Mouse (Mus musculus) liver, adult 2 months (tissue): ENCODE measurements at regions not wholly inside any gene's neighbourhood (a gene's known extent, or its start where the extent isn't known, plus 50 kb on each side); places are given as distances from the start of the nearest gene placed in this dataset.

Experiments used
- DNase-seq: peaks from one replicate; pipeline ENCODE4 v3.0.0-alpha.2; 2011; ENCODE audit warnings: low read depth, low spot score; ENCODE audit errors: extremely low read depth
- H3K27ac ChIP-seq: fragments of 200-500 bp; replicated peaks from 2 replicates; pipeline ENCODE4 v1.5.1; 2012; ENCODE audit warnings: low read depth, mild to moderate bottlenecking, control low read depth, inconsistent platforms, low read length; ENCODE audit not compliant: insufficient read depth
- H3K27me3 ChIP-seq: fragments of 200-500 bp; 2 replicates; pipeline ENCODE4 v1.6.1; 2012; ENCODE audit warnings: mild to moderate bottlenecking, moderate library complexity, low read length, inconsistent platforms; ENCODE audit not compliant: control insufficient read depth, insufficient read depth
- H3K36me3 ChIP-seq: fragments of 200-500 bp; 2 replicates; pipeline ENCODE4 v1.6.1; 2012; ENCODE audit warnings: low read length, inconsistent platforms; ENCODE audit not compliant: control insufficient read depth, insufficient read depth
- H3K4me1 ChIP-seq: fragments of 200-500 bp; 2 replicates; pipeline ENCODE4 v1.6.1; 2011; ENCODE audit warnings: low read length; ENCODE audit not compliant: control insufficient read depth, insufficient read depth
- H3K4me3 ChIP-seq: fragments of 200-500 bp; 2 replicates; pipeline ENCODE4 v1.5.1; 2011; ENCODE audit warnings: low read depth, mild to moderate bottlenecking, control low read depth, low read length, moderate library complexity; ENCODE audit not compliant: insufficient read depth
- H3K79me2 ChIP-seq: fragments of 200-500 bp; 2 replicates; pipeline ENCODE4 v1.6.1; 2012; ENCODE audit warnings: inconsistent platforms, mild to moderate bottlenecking, low read length, moderate library complexity; ENCODE audit not compliant: control insufficient read depth, insufficient read depth
- H3K9ac ChIP-seq: fragments of 200-500 bp; 2 replicates; pipeline ENCODE4 v1.6.1; 2012; ENCODE audit warnings: low read depth, mild to moderate bottlenecking, control low read depth, inconsistent platforms, low read length
- CTCF ChIP-seq: fragments of 200-500 bp; IDR thresholded peaks from 2 replicates; pipeline ENCODE4 v1.5.1; 2011; ENCODE audit warnings: low read depth, low read length, control low read depth
- POLR2A ChIP-seq: fragments of 200-500 bp; IDR thresholded peaks from 2 replicates; pipeline ENCODE4 v1.6.1; 2011; ENCODE audit warnings: low read length, control low read depth; ENCODE audit not compliant: insufficient read depth; ENCODE audit errors: extremely low read depth
- WGBS: fragments of 180-500 bp; shearing (Covaris S2); methylation state at CpG from one replicate; pipeline ENCODE4 v1.1.7; 2018; 5-methylcytosine and 5-hydroxymethylcytosine counted together

DNA sequence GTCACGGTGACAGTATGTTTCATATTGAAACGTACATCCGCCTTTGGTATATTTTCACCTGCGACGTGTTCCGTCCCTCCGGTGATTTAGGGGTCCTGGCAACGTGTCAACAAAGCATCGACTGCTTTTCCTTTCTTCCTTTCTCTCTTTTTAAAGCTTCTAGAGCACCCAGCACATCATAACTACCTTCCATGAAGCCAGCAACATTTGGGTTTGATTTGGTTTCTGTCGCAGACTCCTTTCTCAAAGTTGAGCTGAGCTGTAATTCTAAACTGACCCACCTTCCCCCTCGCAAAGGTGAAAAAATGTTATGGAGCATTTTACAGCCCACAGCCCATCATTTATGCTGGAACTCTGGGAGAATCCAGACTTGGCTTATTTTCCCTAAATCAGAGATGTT is 1605.4 kb upstream of the Gulo start:
- 83% methylated on average over 11 of the region's 11 CpGs for WGBS
- DNase-seq: no peak
- Histone ChIP-seq H3K9ac (no peak overlapping the region), H3K36me3 (no peaks in the 10 kb centered on the region), H3K4me3 (no peak overlapping the region), H3K27me3 (peaks cover 5% of the 10 kb centered on the region; the same call in 1 of the 2 replicates), H3K27ac (no peak overlapping the region), H3K4me1 (no peaks in the 10 kb centered on the region), H3K79me2 (no peaks in the 10 kb centered on the region)
- TF ChIP-seq CTCF (no peak), POLR2A (no peak)

DNA sequence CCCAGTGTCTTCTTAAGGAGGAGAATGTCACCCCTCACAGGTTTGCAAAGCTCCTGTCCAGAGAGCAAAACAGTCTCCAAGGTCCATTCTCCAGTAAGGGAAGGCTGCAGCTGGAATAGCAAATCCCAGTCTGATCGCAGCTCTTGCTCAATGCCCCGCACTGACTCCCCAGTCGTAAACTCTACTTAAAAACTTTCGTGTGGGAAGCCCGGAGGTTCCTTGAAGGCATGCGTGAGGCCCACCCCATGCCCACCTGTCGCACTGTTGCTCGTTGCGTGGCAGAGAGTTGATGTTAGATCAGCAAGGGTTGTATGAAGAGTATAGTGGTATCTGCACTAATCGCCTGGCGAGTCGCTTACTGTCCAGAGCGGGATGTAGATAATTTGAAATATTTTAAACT is 1604.7 kb upstream of the Gulo start:
- TF ChIP-seq CTCF: no peak
- TF ChIP-seq POLR2A: no peak
- Histone ChIP-seq H3K4me1 (no peaks in the 10 kb centered on the region), H3K79me2 (no peaks in the 10 kb centered on the region), H3K27me3 (peaks cover 6% of the 10 kb centered on the region; the same call in 1 of the 2 replicates), H3K36me3 (no peaks in the 10 kb centered on the region), H3K9ac (no peak overlapping the region), H3K27ac (no peak overlapping the region), H3K4me3 (no peak overlapping the region)
- no peak for DNase-seq
- 83% methylated on average over 13 of the region's 13 CpGs for WGBS

DNA sequence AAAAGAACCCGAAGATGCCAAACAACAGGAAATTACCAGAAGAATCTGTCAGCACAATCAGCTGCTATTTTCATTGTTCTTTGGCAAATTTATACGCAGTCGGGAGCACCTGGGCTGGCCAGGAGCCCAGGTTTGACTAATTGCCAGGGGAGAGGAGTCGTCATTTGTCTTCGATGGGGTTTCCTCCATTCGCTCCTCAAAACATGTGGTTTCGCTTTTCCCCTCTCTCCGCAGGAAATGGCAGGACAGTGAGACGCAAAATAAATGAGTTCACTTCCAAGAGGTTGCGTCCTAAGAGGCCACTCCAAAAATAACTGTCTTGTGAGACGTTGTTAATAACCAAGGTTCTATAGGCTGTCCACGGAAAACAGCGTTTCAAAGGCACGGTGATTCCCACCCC is 1604.2 kb upstream of the Gulo start:
- 57% methylated on average over 14 of the region's 14 CpGs for WGBS
- DNase-seq: no peak
- TF ChIP-seq POLR2A (no peak), CTCF (no peak)
- H3K36me3 ChIP-seq: no peaks in the 10 kb centered on the region
- H3K27ac ChIP-seq: no peak overlapping the region
- no peaks in the 10 kb centered on the region for H3K4me1 ChIP-seq
- peaks cover 6% of the 10 kb centered on the region; the same call in 1 of the 2 replicates for H3K27me3 ChIP-seq
- H3K4me3 ChIP-seq: no peak overlapping the region
- H3K9ac ChIP-seq: no peak overlapping the region
- no peaks in the 10 kb centered on the region for H3K79me2 ChIP-seq

DNA sequence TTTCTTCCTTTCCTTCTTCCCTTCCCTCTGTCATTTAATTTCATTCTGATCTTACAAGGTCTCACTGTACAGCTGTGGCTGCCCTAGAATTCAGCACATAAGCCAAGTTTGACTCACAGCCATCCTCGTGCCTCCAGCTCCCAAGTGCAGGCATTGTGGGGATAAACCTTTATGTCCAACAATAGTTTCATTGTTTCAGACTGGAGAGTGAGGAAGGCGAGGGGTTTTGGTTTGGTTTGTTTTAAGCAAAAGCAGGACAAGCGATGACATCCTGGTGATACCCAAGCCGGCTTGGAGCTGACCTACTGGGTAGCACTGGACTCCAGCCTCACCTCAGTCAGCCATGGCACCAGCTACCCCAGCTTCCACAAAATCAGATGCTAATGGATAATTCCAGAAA is 1603.5 kb upstream of the Gulo start:
- Histone ChIP-seq H3K27me3 (peaks cover 6% of the 10 kb centered on the region; the same call in 1 of the 2 replicates), H3K4me3 (no peak overlapping the region), H3K27ac (no peak overlapping the region), H3K36me3 (no peaks in the 10 kb centered on the region), H3K4me1 (no peaks in the 10 kb centered on the region; the same call in 1 of the 2 replicates), H3K79me2 (no peaks in the 10 kb centered on the region), H3K9ac (no peak overlapping the region)
- WGBS: 65% methylated on average over 4 of the region's 4 CpGs
- TF ChIP-seq POLR2A (no peak), CTCF (no peak)
- DNase-seq: no peak

DNA sequence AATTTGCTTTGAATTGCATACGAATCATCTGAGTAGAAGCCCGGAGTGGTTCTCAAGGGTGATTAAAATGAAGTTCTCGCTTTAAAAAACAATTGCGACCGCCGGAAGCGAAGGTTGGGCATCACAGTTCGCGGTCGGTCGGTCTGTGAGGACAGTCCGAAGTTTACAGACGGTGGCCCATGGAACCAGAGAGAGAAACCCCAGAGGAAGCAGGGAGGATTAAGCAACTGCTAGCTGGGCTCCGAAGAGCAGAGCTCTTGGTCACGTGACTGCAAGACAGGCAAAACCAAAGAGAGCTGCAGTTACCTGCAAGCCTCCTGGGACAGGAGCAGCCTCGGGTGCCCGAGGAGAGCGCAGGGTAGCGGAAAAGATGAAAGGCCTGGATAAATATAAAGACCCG is 1599.3 kb upstream of the Gulo start:
- Histone ChIP-seq H3K4me1 (no peaks in the 10 kb centered on the region; the same call in 1 of the 2 replicates), H3K27me3 (peaks cover 6% of the 10 kb centered on the region; the same call in 1 of the 2 replicates), H3K9ac (no peak overlapping the region), H3K79me2 (no peaks in the 10 kb centered on the region), H3K36me3 (no peaks in the 10 kb centered on the region), H3K4me3 (no peak overlapping the region), H3K27ac (no peak overlapping the region)
- WGBS: 17% methylated on average over 20 of the region's 20 CpGs
- TF ChIP-seq POLR2A: no peak
- no peak for TF ChIP-seq CTCF
- peak; percentile 73 for DNase-seq

DNA sequence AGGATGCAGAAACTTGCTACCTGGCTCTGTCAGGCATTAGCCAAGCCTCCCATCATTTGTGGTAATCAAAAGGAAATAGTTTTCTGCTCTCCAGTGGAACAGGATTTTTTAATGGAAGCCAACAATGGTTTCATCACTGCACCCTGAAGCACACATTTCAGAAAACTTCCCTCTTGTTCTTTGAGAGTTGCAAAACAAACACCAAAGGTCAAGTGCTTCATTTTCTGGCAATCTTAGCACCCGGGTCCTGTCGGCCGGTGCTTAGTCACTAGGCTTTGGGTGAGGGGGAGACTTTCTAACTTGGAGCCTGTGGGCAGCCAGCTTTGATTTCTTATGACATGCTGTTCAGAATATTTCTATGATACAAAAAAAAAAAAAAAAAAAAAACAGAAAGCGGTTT is 1594.0 kb upstream of the Gulo start:
- DNase-seq: no peak
- no peaks in the 10 kb centered on the region for H3K4me1 ChIP-seq
- H3K4me3 ChIP-seq: no peak overlapping the region
- no peaks in the 10 kb centered on the region for H3K36me3 ChIP-seq
- no peak for TF ChIP-seq CTCF
- no peak for TF ChIP-seq POLR2A
- H3K9ac ChIP-seq: no peak overlapping the region
- H3K27me3 ChIP-seq: no peaks in the 10 kb centered on the region
- no peaks in the 10 kb centered on the region for H3K79me2 ChIP-seq
- no peak overlapping the region for H3K27ac ChIP-seq
- 34% methylated on average over 4 of the region's 4 CpGs for WGBS
